Mouse (Mus musculus) cerebellum, postnatal 4 days (tissue): ENCODE results near the gene Sik3.
"Not testable (repeated sequence)": the region's sequence is repeated elsewhere in the genome, so short reads cannot be mapped to it uniquely, and the experiment has no call there.

Experiments
- DNase-seq, 2 experiments: peaks; one replicate each; pipeline ENCODE4 v3.0.0; 2022; ENCODE audit warnings: low spot score in 2 of 2, mixed read lengths in 1 of 2

Sik3 gene

GRCm38 (mm10) chr9:46110648-46111047, 98.0 kb downstream of the Sik3 start:
- DNase-seq, result no peak

- no peak for DNase-seq
These were observed 98.7 kb downstream of the Sik3 start for GRCm38 (mm10) chr9:46111334-46111733.

GRCm38 (mm10) chr9:46112246-46112645, 99.6 kb downstream of the Sik3 start:
- no peak for DNase-seq

- DNase-seq, result no peak
These were observed 106.3 kb downstream of the Sik3 start for GRCm38 (mm10) chr9:46118844-46119385.

GRCm38 (mm10) chr9:46119943-46120441, 107.4 kb downstream of the Sik3 start:
- DNase-seq, result peak; percentile 33 to 51

GRCm38 (mm10) chr9:46120468-46121253, 108.0 kb downstream of the Sik3 start:
- DNase-seq, result no peak

GRCm38 (mm10) chr9:46121486-46121885, 108.9 kb downstream of the Sik3 start:
- DNase-seq, result no peak

- no peak for DNase-seq
These were observed 110.1 kb downstream of the Sik3 start for GRCm38 (mm10) chr9:46122731-46123130.

GRCm38 (mm10) chr9:46126295-46126694, 113.7 kb downstream of the Sik3 start:
- DNase-seq, result no peak

- DNase-seq, result no peak
These were observed 114.7 kb downstream of the Sik3 start for GRCm38 (mm10) chr9:46127326-46127725.

- no peak for DNase-seq
These were observed 116.6 kb downstream of the Sik3 start for GRCm38 (mm10) chr9:46129241-46129640.

GRCm38 (mm10) chr9:46132821-46133220, 120.2 kb downstream of the Sik3 start:
- DNase-seq, result not testable (repeated sequence)

- no peak for DNase-seq
These were observed 126.2 kb downstream of the Sik3 start for GRCm38 (mm10) chr9:46138831-46139230.

- no peak for DNase-seq
These were observed 128.2 kb downstream of the Sik3 start for GRCm38 (mm10) chr9:46140811-46141210.

GRCm38 (mm10) chr9:46142031-46142430, 129.4 kb downstream of the Sik3 start:
- DNase-seq, result no peak

- DNase-seq, result no peak
These were observed 129.9 kb downstream of the Sik3 start for GRCm38 (mm10) chr9:46142492-46142891.

GRCm38 (mm10) chr9:46144976-46145375, 132.4 kb downstream of the Sik3 start:
- no peak for DNase-seq

- DNase-seq, result no peak
These were observed 133.8 kb downstream of the Sik3 start for GRCm38 (mm10) chr9:46146437-46146836.

GRCm38 (mm10) chr9:46148723-46149122, 136.1 kb downstream of the Sik3 start:
- DNase-seq, result no peak

GRCm38 (mm10) chr9:46149392-46149791, 136.8 kb downstream of the Sik3 start:
- DNase-seq, result no peak

- DNase-seq, result no peak
These were observed 137.5 kb downstream of the Sik3 start for GRCm38 (mm10) chr9:46150116-46150515.

GRCm38 (mm10) chr9:46150890-46151703, 138.5 kb downstream of the Sik3 start:
- DNase-seq, result no peak

- no peak for DNase-seq
These were observed 139.1 kb downstream of the Sik3 start for GRCm38 (mm10) chr9:46151704-46152040.
